Mouse (Mus musculus) lung, embryonic 14.5 days (tissue): ENCODE results near the gene Atn1. TPM values are rescaled to one million over a fixed set of nuclear protein-coding genes. Genes with fewer than 3 reads are reported as not detected.

ENCODE experiments used
- ATAC-seq: fragments of 200-750 bp; cut with Nextera tagmentation; 2 replicates; pipeline ENCODE4 v1.8.0; 2017; ENCODE audit warnings: mild to moderate bottlenecking, moderate TSS enrichment, moderate library complexity; ENCODE audit not compliant: insufficient read depth
- DNase-seq: peaks from one replicate; pipeline ENCODE4 v3.0.0-alpha.2; 2015
- H3K27ac ChIP-seq: fragments of 300-500 bp; sonication (generic); 2 replicates; pipeline ENCODE4 v1.5.1; 2014; ENCODE audit warnings: low read depth, mild to moderate bottlenecking, moderate library complexity
- H3K27me3 ChIP-seq: fragments of 300-500 bp; sonication (generic); 2 replicates; pipeline ENCODE4 v1.6.1; 2014; ENCODE audit warnings: low read length, control low read depth; ENCODE audit not compliant: insufficient read depth
- H3K36me3 ChIP-seq: fragments of 300-500 bp; sonication (generic); 2 replicates; pipeline ENCODE4 v1.6.1; 2014; ENCODE audit warnings: control low read depth; ENCODE audit not compliant: insufficient read depth
- H3K4me1 ChIP-seq: fragments of 300-500 bp; sonication (generic); 2 replicates; pipeline ENCODE4 v1.6.1; 2014; ENCODE audit warnings: antibody characterized with exemption, control low read depth; ENCODE audit not compliant: insufficient read depth
- H3K4me2 ChIP-seq: fragments of 300-500 bp; sonication (generic); 2 replicates; pipeline ENCODE4 v1.6.1; 2014; ENCODE audit warnings: mild to moderate bottlenecking
- H3K4me3 ChIP-seq: fragments of 300-500 bp; sonication (generic); 2 replicates; pipeline ENCODE4 v1.5.1; 2014; ENCODE audit warnings: low read depth, low read length
- H3K9ac ChIP-seq: fragments of 300-500 bp; sonication (generic); 2 replicates; pipeline ENCODE4 v1.6.1; 2014
- H3K9me3 ChIP-seq: fragments of 300-500 bp; sonication (generic); 2 replicates; pipeline ENCODE4 v1.6.1; 2016; ENCODE audit warnings: low read depth, low read length, control low read depth
- CTCF ChIP-seq: IDR thresholded peaks from 2 replicates; pipeline ENCODE4 v1.5.1; 2016; ENCODE audit warnings: antibody characterized with exemption, low read depth
- WGBS: fragments of 180-500 bp; shearing (Covaris S2); extraction: QIAGEN DNeasy Blood & Tissue Kit; methylation state at CpG from one replicate; pipeline ENCODE4 v1.1.7; 2014; 5-methylcytosine and 5-hydroxymethylcytosine counted together
- polyA plus RNA-seq: library from polyadenylated mRNA; unstranded; fragments of >200 nt; fragmentation: Nextera tagmentation; extraction: Ambion mirVana; gene quantifications from 2 replicates; pipeline ENCODE4 v1.2.1, GENCODE M21; 2014

Atn1 gene
- polyA plus RNA-seq, 1 experiment from 2014 or later = 15.1 TPM

GRCm38 (mm10) chr6:124780917-124781316 is 24.6 kb upstream of the Atn1 start:
- no peak for TF ChIP-seq CTCF
- ATAC-seq (no peak), DNase-seq (no peak)
- no peak overlapping the region for H3K4me2 ChIP-seq
- H3K27ac ChIP-seq = no peak overlapping the region
- 0 out of 2 replicates have a peak, but pooled peaks cover 4% of the 10 kb centered on the region for H3K27me3 ChIP-seq
- peaks cover 8% of the 10 kb centered on the region; the same call in 1 of the 2 replicates for H3K4me1 ChIP-seq
- no peaks in the 10 kb centered on the region for H3K36me3 ChIP-seq
- H3K9me3 ChIP-seq = no peaks in the 10 kb centered on the region
- H3K9ac ChIP-seq = no peak overlapping the region
- 81% methylated on average over 7 of the region's 7 CpGs for WGBS
- H3K4me3 ChIP-seq = no peak overlapping the region

- H3K4me3 ChIP-seq = peak overlapping the region; percentile 32
- WGBS = 7% methylated on average over 10 of the region's 10 CpGs
- no peak overlapping the region for H3K27ac ChIP-seq
- H3K4me2 ChIP-seq = peak overlapping the region; percentile 58
- no peaks in the 10 kb centered on the region for H3K36me3 ChIP-seq
- peaks cover 8% of the 10 kb centered on the region; the same call in 1 of the 2 replicates for H3K4me1 ChIP-seq
- ATAC-seq (no peak), DNase-seq (no peak)
- H3K9ac ChIP-seq = peak overlapping the region; percentile 16; the same call in 1 of the 2 replicates
- H3K27me3 ChIP-seq = 0 out of 2 replicates have a peak, but pooled peaks cover 4% of the 10 kb centered on the region
- TF ChIP-seq CTCF = no peak
- no peaks in the 10 kb centered on the region for H3K9me3 ChIP-seq
Measured at GRCm38 (mm10) chr6:124779984-124780416, 23.7 kb upstream of the Atn1 start.

GRCm38 (mm10) chr6:124779222-124779983 is 23.1 kb upstream of the Atn1 start, which contains the start of gene Lrrc23:
Gene Lrrc23 (minus strand): TSS chr6:124779727.
- H3K4me3 ChIP-seq = peak within 1 kb of the TSS; percentile 32
- WGBS = 2% methylated on average over 23 of the region's 23 CpGs
- TF ChIP-seq CTCF = no peak
- ATAC-seq (peak; percentile 75), DNase-seq (peak; percentile 86)
- peak within 1 kb of the TSS; percentile 58 for H3K4me2 ChIP-seq
- H3K36me3 ChIP-seq = no peaks in the 10 kb centered on the region
- peak within 1 kb of the TSS; percentile 16; the same call in 1 of the 2 replicates for H3K9ac ChIP-seq
- no peaks in the 10 kb centered on the region for H3K9me3 ChIP-seq
- H3K4me1 ChIP-seq = peaks cover 8% of the 10 kb centered on the region; the same call in 1 of the 2 replicates
- H3K27me3 ChIP-seq = 0 out of 2 replicates have a peak, but pooled peaks cover 4% of the 10 kb centered on the region
- H3K27ac ChIP-seq = no peak within 1 kb of the TSS

DNA sequence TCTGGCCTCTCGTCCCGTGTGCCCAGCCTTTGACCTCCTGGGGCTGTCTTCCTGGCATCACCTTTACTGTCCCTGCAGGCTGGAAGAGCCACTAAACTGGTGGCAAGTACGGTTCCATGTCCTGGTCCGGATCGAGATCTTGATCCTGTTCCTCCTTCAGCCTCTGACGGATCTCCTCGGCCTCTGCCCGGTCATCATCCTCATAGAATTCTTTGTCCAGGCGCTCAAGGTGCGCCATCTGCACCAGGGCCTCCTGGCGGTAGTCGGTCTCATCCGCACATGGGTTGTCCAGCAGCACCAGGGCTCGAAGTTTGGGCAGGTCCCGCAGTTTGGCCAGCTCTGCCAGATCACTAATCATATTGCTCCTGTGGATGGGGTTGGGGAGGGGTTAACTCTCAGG is 14.2 kb upstream of the Atn1 start:
- no peak overlapping the region for H3K4me2 ChIP-seq
- ATAC-seq (no peak), DNase-seq (no peak)
- no peaks in the 10 kb centered on the region for H3K36me3 ChIP-seq
- H3K4me3 ChIP-seq = no peak overlapping the region
- no peak overlapping the region for H3K9ac ChIP-seq
- H3K4me1 ChIP-seq = 0 out of 2 replicates have a peak, but pooled peaks cover 3% of the 10 kb centered on the region
- 81% methylated on average over 15 of the region's 15 CpGs for WGBS
- H3K27ac ChIP-seq = no peak overlapping the region
- no peaks in the 10 kb centered on the region for H3K27me3 ChIP-seq
- no peak for TF ChIP-seq CTCF
- no peaks in the 10 kb centered on the region for H3K9me3 ChIP-seq

DNA sequence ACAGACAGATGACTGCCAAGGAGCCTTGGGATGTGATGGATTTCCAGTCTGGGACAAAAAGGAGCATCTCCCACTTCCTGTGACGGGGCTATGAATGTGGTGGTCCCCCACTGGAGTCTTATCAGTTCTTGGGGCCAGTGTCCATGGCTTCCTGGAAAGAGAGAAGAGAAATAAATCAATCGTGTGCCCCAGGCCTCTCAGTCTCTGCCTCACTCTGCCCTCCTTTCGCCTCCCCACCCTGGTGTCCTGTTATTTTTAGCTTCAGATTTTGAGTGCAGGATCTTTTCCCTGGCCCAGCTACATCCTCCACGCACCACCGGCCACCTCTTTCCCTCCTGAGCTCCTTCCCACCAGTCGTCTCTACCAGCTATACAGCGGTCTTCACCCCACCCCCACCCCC is 13.7 kb upstream of the Atn1 start:
- ATAC-seq (no peak), DNase-seq (no peak)
- Histone ChIP-seq H3K27ac (no peak overlapping the region), H3K4me2 (peak overlapping the region; percentile 81), H3K4me1 (0 out of 2 replicates have a peak, but pooled peaks cover 3% of the 10 kb centered on the region), H3K4me3 (peak overlapping the region; percentile 51; the same call in 1 of the 2 replicates), H3K9ac (no peak overlapping the region; the same call in 1 of the 2 replicates), H3K27me3 (no peaks in the 10 kb centered on the region), H3K36me3 (no peaks in the 10 kb centered on the region), H3K9me3 (no peaks in the 10 kb centered on the region)
- no peak for TF ChIP-seq CTCF
- WGBS = 38% methylated on average over 7 of the region's 7 CpGs

DNA sequence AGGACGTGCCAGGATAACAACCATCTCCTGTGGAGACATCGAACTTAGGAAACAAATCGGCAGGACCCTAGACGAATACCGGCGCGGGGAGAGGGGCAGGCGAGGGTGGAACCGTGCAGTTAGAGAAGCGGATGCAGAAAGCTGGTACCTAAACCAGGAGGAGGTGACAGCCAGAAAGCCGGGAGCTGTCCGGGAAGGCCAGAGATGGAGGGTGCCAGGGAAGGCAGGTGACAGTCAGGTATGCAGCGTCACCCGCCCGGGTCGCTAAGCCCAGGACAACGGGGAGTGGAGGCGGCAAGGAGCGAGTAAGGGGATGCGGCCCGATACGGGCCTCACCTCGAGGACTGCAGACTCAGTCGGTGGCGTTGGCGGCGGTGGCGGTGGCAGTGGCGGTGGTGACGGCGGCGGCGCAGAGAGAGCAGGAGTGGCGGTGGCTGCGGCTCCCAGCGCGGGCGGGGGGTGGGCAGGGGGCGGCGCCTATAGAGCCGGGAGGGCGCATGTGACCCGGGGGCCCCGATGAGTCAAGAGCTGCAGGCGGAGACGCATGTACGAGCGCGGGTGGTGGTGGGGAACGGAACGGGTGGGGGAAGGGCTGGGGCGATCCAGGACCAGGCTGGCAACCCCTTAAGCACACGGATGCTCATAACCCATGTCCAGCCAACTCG is 12.9 kb upstream of the Atn1 start, which contains the start of gene Eno2:
Gene Eno2 (minus strand): TSS at position 573 of the 665 bp plus-strand sequence.
- peak within 1 kb of the TSS; percentile 51 for H3K4me3 ChIP-seq
- H3K27ac ChIP-seq = no peak within 1 kb of the TSS
- H3K9me3 ChIP-seq = no peaks in the 10 kb centered on the region
- no peaks in the 10 kb centered on the region for H3K36me3 ChIP-seq
- peak within 1 kb of the TSS; percentile 81 for H3K4me2 ChIP-seq
- DNase-seq = peak; percentile 66
- under 1% methylated on average over 54 of the region's 54 CpGs for WGBS
- H3K4me1 ChIP-seq = 0 out of 2 replicates have a peak, but pooled peaks cover 3% of the 10 kb centered on the region
- H3K9ac ChIP-seq = peak within 1 kb of the TSS; percentile 61
- H3K27me3 ChIP-seq = no peaks in the 10 kb centered on the region
- peak; percentile 70 for ATAC-seq
- no peak for TF ChIP-seq CTCF

DNA sequence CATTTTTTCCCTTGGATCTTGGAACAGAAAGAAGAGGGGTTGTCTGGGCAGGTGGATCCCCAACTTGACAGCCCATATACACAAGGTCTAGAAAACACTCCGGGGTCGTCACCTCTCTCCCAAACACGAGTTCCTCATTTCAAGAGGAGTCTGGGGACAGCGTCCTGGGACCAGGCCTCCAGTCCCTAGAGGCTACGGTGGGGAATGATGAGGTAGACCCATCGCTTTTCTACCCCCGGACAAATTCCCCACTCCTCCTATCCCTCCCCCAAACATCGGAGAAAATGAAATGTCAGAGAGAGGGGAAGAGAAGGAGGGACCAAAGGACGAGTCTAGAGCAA is 12.3 kb upstream of the Atn1 start:
- DNase-seq (no peak), ATAC-seq (peak; percentile 28; the same call in 1 of the 2 replicates)
- Histone ChIP-seq H3K36me3 (no peaks in the 10 kb centered on the region), H3K9me3 (no peaks in the 10 kb centered on the region), H3K4me1 (0 out of 2 replicates have a peak, but pooled peaks cover 3% of the 10 kb centered on the region), H3K4me2 (peak overlapping the region; percentile 81), H3K9ac (no peak overlapping the region; the same call in 1 of the 2 replicates), H3K4me3 (peak overlapping the region; percentile 51), H3K27ac (no peak overlapping the region), H3K27me3 (no peaks in the 10 kb centered on the region)
- WGBS = 4% methylated on average over 9 of the region's 9 CpGs
- TF ChIP-seq CTCF = no peak
